Mouse (Mus musculus): ENCODE results near the gene Galk1.
"Not testable (repeated sequence)": the region's sequence is repeated elsewhere in the genome, so short reads cannot be mapped to it uniquely, and the experiment has no call there.

Galk1 gene

GRCm38 (mm10) chr11:116030898-116031845 lies 18.7 kb upstream of the Galk1 start:
- DNase-seq (ENCODE audit: low read depth, low spot score), result no peak

- peak; percentile 99 for DNase-seq (ENCODE audit: low read depth, low spot score)
Measured at GRCm38 (mm10) chr11:116030088-116030897, 17.8 kb upstream of the Galk1 start, which contains the start of gene Unk. TSS of gene Unk (plus strand) at chr11:116030322.

- no peak for DNase-seq (ENCODE audit: low read depth, low spot score)
Measured at GRCm38 (mm10) chr11:116029086-116029865, 16.8 kb upstream of the Galk1 start.

GRCm38 (mm10) chr11:116028177-116028865 lies 15.8 kb upstream of the Galk1 start:
- DNase-seq (ENCODE audit: low read depth, low spot score), result no peak

GRCm38 (mm10) chr11:116027756-116028155 lies 15.2 kb upstream of the Galk1 start, which contains the start of gene H3f3b:
TSS of gene H3f3b (minus strand) at chr11:116027962.
- no peak for DNase-seq (ENCODE audit: low read depth, low spot score)

- DNase-seq (ENCODE audit: low read depth, low spot score), result no peak
Measured at GRCm38 (mm10) chr11:116025056-116025845, 12.7 kb upstream of the Galk1 start.

GRCm38 (mm10) chr11:116024356-116024808 lies 11.9 kb upstream of the Galk1 start:
- DNase-seq (ENCODE audit: low read depth, low spot score), result peak; percentile 99

- no peak for DNase-seq (ENCODE audit: low read depth, low spot score)
Measured at GRCm38 (mm10) chr11:116023771-116024355, 11.3 kb upstream of the Galk1 start.

GRCm38 (mm10) chr11:116023074-116023770 lies 10.7 kb upstream of the Galk1 start:
- DNase-seq (ENCODE audit: low read depth, low spot score), result peak; percentile 54

GRCm38 (mm10) chr11:116022256-116022780 lies 9.8 kb upstream of the Galk1 start:
- no peak for DNase-seq (ENCODE audit: low read depth, low spot score)

- no peak for DNase-seq (ENCODE audit: low read depth, low spot score)
Measured at GRCm38 (mm10) chr11:116021328-116022220, 9.1 kb upstream of the Galk1 start.

GRCm38 (mm10) chr11:116020519-116020922 lies 8.0 kb upstream of the Galk1 start:
- peak; percentile 66 for DNase-seq (ENCODE audit: low read depth, low spot score)

- no peak for DNase-seq (ENCODE audit: low read depth, low spot score)
Measured at GRCm38 (mm10) chr11:116019976-116020411, 7.5 kb upstream of the Galk1 start.

GRCm38 (mm10) chr11:116019360-116019791 lies 6.9 kb upstream of the Galk1 start:
- no peak for DNase-seq (ENCODE audit: low read depth, low spot score)

GRCm38 (mm10) chr11:116018867-116019266 lies 6.3 kb upstream of the Galk1 start:
- not testable (repeated sequence) for DNase-seq (ENCODE audit: low read depth, low spot score)

GRCm38 (mm10) chr11:116018106-116018505 lies 5.6 kb upstream of the Galk1 start:
- no peak for DNase-seq (ENCODE audit: low read depth, low spot score)

GRCm38 (mm10) chr11:116014821-116015220 lies 2.3 kb upstream of the Galk1 start:
- no peak for DNase-seq (ENCODE audit: low read depth, low spot score)

Measured in CD4-positive helper T cell, adult 2 months (primary cell).